Mouse (Mus musculus): ENCODE measurements around the gene Bmpr1b. TPM values are rescaled to one million over a fixed set of nuclear protein-coding genes. Genes with fewer than 3 reads are reported as not detected.

Gene Bmpr1b
- polyA plus RNA-seq, 1 experiment from 2014 or later = 7.2 TPM

DNA sequence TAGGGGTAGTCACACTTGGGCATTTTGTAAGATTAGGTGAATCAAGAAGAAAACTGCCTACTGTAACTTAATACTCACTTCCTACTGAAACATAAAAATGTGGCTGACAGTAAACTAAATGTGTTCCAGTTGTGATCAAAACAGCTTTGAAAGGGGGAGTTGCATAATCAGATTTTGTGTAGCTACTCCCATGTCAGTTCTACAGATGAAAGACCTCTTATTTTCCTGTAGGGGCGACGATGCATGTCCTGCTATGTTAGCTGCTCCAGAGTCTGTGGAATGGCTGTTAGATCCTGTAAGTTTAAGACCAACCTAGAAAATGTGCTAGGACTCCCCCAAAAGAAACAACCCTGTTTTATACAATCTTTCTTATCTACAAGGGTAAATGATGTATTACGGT lies 253.2 kb downstream of the Bmpr1b start:
- Histone ChIP-seq H3K9me3 (replicated peaks) (no peaks in the 10 kb centered on the region), H3K27me3 (ENCODE audit: low read depth, poor library complexity, severe bottlenecking) (no peaks in the 10 kb centered on the region), H3K4me3 (no peak overlapping the region), H3K36me3 (no peaks in the 10 kb centered on the region), H3K27ac (no peak overlapping the region), H3K4me1 (peaks cover 17% of the 10 kb centered on the region)
- DNase-seq (ENCODE audit: low spot score) = no peak
- 87% methylated on average over 3 of the region's 3 CpGs for WGBS

DNA sequence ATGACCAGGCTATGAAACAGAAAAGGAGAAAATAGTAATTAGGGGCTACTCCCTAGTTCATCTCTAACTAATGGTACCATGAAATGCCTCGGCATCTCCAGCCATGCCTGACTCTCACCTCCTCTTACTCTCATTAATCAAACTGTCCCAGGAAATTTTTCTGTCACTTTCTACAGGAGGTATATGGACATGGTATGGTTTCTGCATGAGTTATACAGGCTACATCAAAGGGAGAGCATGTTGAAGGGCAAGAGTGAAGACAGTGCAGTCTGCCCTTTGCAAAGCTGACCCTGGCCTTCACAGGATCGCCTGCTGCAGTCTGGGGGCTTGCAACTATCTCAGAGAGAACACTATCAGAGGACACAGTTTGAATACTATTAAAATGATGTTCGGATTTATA lies 254.6 kb downstream of the Bmpr1b start:
- 77% methylated on average over 3 of the region's 3 CpGs for WGBS
- no peaks in the 10 kb centered on the region for H3K27me3 ChIP-seq (ENCODE audit: low read depth, poor library complexity, severe bottlenecking)
- no peaks in the 10 kb centered on the region for H3K36me3 ChIP-seq
- no peak overlapping the region for H3K4me3 ChIP-seq
- peaks cover 3% of the 10 kb centered on the region for H3K4me1 ChIP-seq
- no peaks in the 10 kb centered on the region for H3K9me3 ChIP-seq (replicated peaks)
- DNase-seq (ENCODE audit: low spot score) = no peak
- H3K27ac ChIP-seq = no peak overlapping the region

DNA sequence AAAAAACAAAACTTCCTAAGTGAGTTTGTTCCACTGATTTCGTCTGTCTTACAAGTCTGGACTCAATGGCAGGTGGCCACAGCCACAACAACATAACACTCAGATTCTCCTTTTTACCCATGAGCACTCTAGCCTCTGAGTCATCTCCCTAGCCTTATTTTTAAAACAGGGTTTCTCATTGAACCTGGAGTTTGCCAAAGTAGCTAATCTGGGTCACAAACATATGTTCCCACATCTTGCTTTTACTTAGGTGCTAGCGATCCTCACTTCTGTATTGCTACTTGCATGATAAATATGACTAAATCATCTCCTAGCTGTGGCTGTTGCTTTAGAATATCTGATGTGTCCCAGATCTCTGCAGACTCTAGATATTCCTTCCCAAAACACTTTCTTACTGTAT lies 260.1 kb downstream of the Bmpr1b start:
- Histone ChIP-seq H3K9me3 (replicated peaks) (no peaks in the 10 kb centered on the region), H3K4me1 (no peaks in the 10 kb centered on the region), H3K27me3 (ENCODE audit: low read depth, poor library complexity, severe bottlenecking) (no peaks in the 10 kb centered on the region), H3K4me3 (no peak overlapping the region), H3K27ac (no peak overlapping the region), H3K36me3 (no peaks in the 10 kb centered on the region)
- no peak for DNase-seq (ENCODE audit: low spot score)
- WGBS = 95% methylated on average over 2 of the region's 2 CpGs

DNA sequence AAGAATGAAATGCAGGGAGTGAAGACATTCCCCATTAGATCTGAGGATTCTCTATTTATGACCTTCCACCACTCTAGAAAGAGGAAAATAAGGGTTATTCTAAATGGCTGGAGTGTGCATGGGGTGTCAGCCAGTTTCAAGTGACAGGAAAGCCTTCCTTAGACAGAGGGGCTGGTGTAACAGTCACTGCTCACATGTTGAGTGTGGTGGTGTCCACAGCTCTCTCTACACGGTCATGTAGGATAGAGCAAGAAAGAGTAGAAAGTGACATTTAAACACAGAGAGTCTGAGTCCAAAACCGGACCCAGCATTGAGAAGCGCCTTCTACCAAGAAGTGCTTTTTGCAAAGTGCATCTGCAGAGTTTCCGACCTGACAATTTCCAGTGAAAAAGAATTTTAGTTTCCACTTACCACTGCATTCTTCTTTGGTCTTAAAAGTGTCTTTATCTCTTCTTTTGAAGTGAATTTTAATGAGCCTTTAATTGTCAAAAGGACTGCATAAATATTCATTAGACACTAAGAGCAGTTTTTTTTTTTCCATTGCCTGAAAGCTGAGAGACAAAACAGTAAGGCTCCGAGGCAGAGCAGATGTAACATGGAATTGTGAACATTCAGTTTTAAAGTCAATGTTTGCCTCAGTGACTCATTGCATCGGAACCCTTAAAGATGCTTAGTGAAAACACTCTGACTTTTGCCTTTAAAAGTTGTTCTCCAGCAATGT lies 263.2 kb downstream of the Bmpr1b start:
- H3K4me1 ChIP-seq = no peaks in the 10 kb centered on the region
- H3K4me3 ChIP-seq = no peak overlapping the region
- no peaks in the 10 kb centered on the region for H3K27me3 ChIP-seq (ENCODE audit: low read depth, poor library complexity, severe bottlenecking)
- 87% methylated on average over 6 of the region's 6 CpGs for whole genome bisulfite sequencing
- no peak overlapping the region for H3K27ac ChIP-seq
- no peaks in the 10 kb centered on the region for H3K9me3 ChIP-seq (replicated peaks)
- DNase-seq (ENCODE audit: low spot score) = no peak
- H3K36me3 ChIP-seq = no peaks in the 10 kb centered on the region

DNA sequence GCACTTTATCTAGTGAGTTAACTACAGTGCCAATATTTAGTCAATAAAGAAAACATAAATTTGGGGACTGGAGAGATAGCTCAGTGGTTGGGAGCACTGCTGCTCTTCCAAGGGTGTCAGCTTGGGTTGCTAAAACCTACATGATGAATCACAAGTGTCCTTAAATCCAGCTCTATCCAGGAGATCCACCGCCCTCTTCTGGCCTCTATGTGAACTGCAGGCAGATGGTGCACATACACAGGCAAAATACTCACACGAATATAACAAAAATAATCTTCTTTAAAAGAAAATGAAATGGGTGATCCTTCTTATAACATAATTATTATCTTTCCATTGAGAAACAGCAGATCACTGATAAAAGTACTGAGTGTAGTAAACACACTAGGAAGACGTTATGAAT lies 268.9 kb downstream of the Bmpr1b start:
- 0 out of 2 replicates have a peak, but pooled peaks cover 2% of the 10 kb centered on the region for H3K36me3 ChIP-seq
- DNase-seq (ENCODE audit: low spot score) = no peak
- H3K9me3 ChIP-seq (replicated peaks) = no peaks in the 10 kb centered on the region
- H3K27ac ChIP-seq = no peak overlapping the region
- H3K4me1 ChIP-seq = peaks cover 5% of the 10 kb centered on the region
- 84% methylated on average over 3 of the region's 3 CpGs for WGBS
- H3K4me3 ChIP-seq = no peak overlapping the region
- H3K27me3 ChIP-seq (ENCODE audit: low read depth, poor library complexity, severe bottlenecking) = no peaks in the 10 kb centered on the region

DNA sequence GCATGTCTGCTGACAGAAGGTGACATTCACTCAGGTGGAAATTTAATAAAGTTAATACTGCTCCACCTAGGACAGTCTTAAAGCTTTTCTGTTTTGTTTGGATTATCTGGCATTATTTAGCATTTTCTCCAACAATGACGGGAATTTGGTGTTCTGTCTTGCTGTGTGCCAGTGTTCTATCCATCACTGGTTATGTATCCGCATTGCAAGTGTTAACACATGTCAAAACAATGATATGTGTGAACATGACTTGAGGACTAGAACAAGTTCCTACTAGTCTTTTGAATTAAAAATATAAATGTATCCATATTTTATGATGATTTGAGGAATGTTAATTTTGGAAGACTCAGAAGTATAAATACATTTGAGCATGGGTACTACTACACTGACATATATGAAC lies 269.7 kb downstream of the Bmpr1b start:
- H3K27me3 ChIP-seq (ENCODE audit: low read depth, poor library complexity, severe bottlenecking) = no peaks in the 10 kb centered on the region
- H3K4me1 ChIP-seq = peaks cover 5% of the 10 kb centered on the region
- 91% methylated on average over 2 of the region's 2 CpGs for WGBS

DNA sequence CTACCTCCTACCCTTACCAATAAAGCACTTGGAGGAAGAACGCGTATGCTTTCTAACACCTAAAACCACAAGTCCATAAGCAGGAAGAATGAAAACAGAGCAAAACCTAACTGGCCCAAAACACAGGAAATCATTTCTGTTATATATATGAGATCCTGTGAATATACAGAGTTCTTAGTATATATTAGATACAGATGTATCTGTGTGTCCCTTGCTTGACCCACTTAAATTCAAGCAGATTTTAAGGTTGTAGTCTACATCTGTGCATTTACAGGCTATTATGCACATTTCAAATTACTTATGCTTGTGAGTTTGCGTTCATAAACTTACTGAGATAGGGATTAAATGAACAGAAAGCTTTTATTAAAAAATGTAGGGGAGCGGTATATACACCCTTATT lies 271.5 kb downstream of the Bmpr1b start:
- no peaks in the 10 kb centered on the region for H3K9me3 ChIP-seq (replicated peaks)
- H3K27ac ChIP-seq = no peak overlapping the region
- H3K4me1 ChIP-seq = peaks cover 5% of the 10 kb centered on the region
- no peak for DNase-seq (ENCODE audit: low spot score)
- H3K36me3 ChIP-seq = 0 out of 2 replicates have a peak, but pooled peaks cover 2% of the 10 kb centered on the region
- H3K27me3 ChIP-seq (ENCODE audit: low read depth, poor library complexity, severe bottlenecking) = no peaks in the 10 kb centered on the region
- 91% methylated on average over 4 of the region's 4 CpGs for WGBS
- H3K4me3 ChIP-seq = no peak overlapping the region

More for the DNA sequence above, 269.7 kb downstream of the Bmpr1b start:
- DNase-seq (ENCODE audit: low spot score) = no peak
- Histone ChIP-seq H3K27ac (no peak overlapping the region), H3K36me3 (0 out of 2 replicates have a peak, but pooled peaks cover 2% of the 10 kb centered on the region), H3K4me3 (no peak overlapping the region), H3K9me3 (replicated peaks) (no peaks in the 10 kb centered on the region)

DNA sequence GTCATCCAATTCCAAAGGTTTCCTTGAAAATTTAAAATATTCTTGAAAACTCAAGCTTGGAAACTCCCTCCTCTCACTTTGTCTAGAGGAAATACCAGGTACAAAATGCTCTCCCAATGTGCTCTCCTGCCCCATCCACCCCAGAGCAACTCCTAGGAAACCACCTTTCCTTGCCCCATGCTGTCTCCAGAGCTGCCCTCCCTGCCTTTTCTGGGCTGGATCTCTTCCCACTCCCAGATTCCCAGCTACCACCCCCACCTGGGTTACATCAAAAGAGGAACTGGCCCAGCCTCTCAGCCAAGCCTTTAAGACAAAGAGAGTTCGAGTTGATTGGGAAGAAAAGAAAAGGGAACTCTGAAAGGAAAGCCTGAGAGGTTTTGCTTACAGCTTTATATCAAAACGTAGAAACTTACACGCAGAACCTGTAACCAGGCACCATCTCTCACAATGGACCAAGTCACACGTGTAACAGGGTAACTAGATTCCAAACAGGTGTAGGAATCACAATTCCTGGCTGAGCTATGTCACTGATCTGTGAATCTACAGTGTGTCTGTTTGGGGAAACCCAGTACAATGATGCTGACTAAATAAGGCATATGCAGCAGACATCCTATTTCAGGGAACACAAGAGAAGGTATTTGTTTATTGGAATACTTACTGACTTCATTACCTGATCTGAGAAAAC lies 272.2 kb downstream of the Bmpr1b start:
- Histone ChIP-seq H3K9me3 (replicated peaks) (no peaks in the 10 kb centered on the region), H3K4me3 (no peak overlapping the region), H3K27ac (0 out of 2 replicates have a peak overlapping the region, but pooled peaks have one; percentile 38), H3K4me1 (peaks cover 5% of the 10 kb centered on the region), H3K27me3 (ENCODE audit: low read depth, poor library complexity, severe bottlenecking) (no peaks in the 10 kb centered on the region), H3K36me3 (0 out of 2 replicates have a peak, but pooled peaks cover 2% of the 10 kb centered on the region)
- DNase-seq (ENCODE audit: low spot score) = no peak
- 37% methylated on average over 4 of the region's 4 CpGs for WGBS

DNA sequence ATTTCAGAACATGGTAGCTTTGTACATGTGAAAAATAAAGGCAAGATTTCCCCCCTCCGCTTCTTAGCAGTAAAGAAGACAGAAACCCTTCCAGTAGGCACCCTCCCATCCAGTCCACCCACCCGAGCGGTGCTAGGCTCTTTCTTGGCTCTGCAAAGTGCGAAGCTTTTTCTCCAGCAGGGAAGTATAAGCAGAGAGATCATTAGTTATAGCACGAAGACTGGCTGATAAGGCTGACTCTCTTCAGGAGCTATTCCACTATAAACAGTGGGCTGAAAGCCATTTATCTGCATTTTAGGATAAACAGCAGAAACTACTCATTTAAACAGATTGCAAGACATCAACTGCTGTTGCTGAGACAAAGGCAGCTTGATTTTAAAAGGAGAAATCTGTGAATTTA lies 274.1 kb downstream of the Bmpr1b start:
- peaks cover 10% of the 10 kb centered on the region for H3K4me1 ChIP-seq
- no peaks in the 10 kb centered on the region for H3K27me3 ChIP-seq (ENCODE audit: low read depth, poor library complexity, severe bottlenecking)
- H3K36me3 ChIP-seq = no peaks in the 10 kb centered on the region
- no peaks in the 10 kb centered on the region for H3K9me3 ChIP-seq (replicated peaks)
- WGBS = 64% methylated on average over 5 of the region's 5 CpGs
- no peak overlapping the region for H3K4me3 ChIP-seq
- DNase-seq (ENCODE audit: low spot score) = no peak
- H3K27ac ChIP-seq = no peak overlapping the region

DNA sequence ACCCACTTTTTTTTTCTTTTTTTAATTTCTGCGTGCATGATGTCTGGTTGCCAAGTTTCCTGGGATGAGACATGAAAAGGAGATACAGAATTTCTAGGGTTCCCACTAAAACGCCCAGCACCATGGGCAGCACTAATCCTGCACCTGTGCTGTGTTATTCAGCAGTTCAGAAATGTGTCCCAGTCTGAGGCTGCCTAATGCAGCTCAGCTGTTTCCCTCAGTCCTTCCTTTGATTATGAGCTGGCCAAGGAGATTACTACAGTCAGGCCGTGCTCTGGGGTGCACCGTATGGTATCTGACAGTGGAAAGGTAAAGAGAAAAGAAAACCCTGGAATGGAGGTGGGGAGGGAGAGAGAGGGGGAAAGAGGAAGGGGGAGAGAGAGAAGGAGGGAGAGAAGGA lies 278.6 kb downstream of the Bmpr1b start:
- no peak for DNase-seq (ENCODE audit: low spot score)
- no peak overlapping the region for H3K27ac ChIP-seq
- H3K9me3 ChIP-seq (replicated peaks) = no peaks in the 10 kb centered on the region
- WGBS = 52% methylated on average over 4 of the region's 4 CpGs
- H3K4me1 ChIP-seq = peaks cover 9% of the 10 kb centered on the region; the same call in 1 of the 2 replicates
- H3K4me3 ChIP-seq = no peak overlapping the region
- H3K27me3 ChIP-seq (ENCODE audit: low read depth, poor library complexity, severe bottlenecking) = 0 out of 2 replicates have a peak, but pooled peaks cover 6% of the 10 kb centered on the region
- no peaks in the 10 kb centered on the region for H3K36me3 ChIP-seq

DNA sequence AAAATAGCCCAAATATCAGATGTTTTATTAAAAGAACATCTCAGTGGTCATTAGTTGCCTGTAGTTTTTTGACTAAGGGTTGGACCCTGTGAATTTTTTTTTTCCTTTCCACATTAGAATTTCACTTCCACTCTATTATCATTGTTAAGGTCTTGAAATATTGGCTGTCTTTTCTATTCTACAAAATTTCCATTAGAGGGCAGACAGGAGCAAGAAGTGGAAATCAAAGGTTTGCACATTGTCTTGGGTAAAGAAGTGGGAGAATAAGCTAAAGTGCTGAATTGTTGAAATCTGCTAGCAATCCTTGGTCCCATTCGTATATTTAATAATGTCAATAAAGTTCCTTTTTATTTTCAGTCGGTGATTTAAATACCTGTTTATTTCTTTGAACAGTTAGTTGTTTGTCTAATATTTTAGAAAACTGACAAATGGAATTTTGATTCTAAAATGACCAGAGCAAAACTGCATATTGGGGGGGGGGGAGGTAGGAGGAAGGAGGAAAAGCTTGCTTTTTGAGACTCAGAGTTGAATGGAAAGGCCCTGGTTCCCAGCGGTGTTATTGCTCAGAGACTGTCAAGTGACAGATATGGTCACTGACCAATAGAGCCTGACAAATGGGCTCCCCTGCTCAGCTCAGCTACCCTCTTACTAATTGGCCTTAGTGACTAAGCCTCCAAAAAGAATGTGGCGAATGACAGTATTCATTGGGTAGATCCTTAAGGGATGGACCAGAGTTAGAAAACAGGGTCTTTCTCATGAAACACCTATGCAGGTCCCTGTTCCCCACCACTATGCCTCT lies 281.6 kb downstream of the Bmpr1b start:
- Histone ChIP-seq H3K27me3 (ENCODE audit: low read depth, poor library complexity, severe bottlenecking) (0 out of 2 replicates have a peak, but pooled peaks cover 6% of the 10 kb centered on the region), H3K9me3 (replicated peaks) (no peaks in the 10 kb centered on the region), H3K4me3 (no peak overlapping the region), H3K36me3 (no peaks in the 10 kb centered on the region), H3K4me1 (peaks cover 9% of the 10 kb centered on the region; the same call in 1 of the 2 replicates), H3K27ac (no peak overlapping the region)
- DNase-seq (ENCODE audit: low spot score) = no peak
- 63% methylated on average over 4 of the region's 4 CpGs for WGBS

DNA sequence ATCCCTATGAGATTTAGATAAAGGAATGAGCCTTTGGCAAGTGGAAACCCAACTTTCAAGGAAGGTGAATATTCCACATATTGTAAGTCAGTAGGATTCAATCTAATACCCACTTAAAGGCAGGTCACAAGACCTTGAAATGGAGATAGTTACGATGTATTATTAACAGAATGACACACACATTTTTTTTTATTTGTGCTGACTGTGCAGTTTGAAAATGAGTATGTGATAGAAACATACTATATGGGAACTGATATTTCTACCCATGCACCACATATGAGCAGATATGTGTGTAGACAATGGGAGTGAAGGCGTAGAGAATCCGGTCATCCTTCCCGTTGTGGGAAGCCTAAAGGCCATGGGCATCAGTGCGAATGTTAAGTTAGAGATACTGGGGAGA lies 285.0 kb downstream of the Bmpr1b start:
- H3K27ac ChIP-seq = no peak overlapping the region
- H3K9me3 ChIP-seq (replicated peaks) = no peaks in the 10 kb centered on the region
- no peak overlapping the region for H3K4me3 ChIP-seq
- no peak for DNase-seq (ENCODE audit: low spot score)
- H3K4me1 ChIP-seq = 0 out of 2 replicates have a peak, but pooled peaks cover 4% of the 10 kb centered on the region
- 0 out of 2 replicates have a peak, but pooled peaks cover 6% of the 10 kb centered on the region for H3K27me3 ChIP-seq (ENCODE audit: low read depth, poor library complexity, severe bottlenecking)
- H3K36me3 ChIP-seq = 0 out of 2 replicates have a peak, but pooled peaks cover 2% of the 10 kb centered on the region
- whole genome bisulfite sequencing = 96% methylated on average over 5 of the region's 5 CpGs

Data from limb, embryonic 10.5 days (tissue).